Mouse (Mus musculus) lung, adult 2 months (tissue): ENCODE results near the gene Ralgapb.

Experiments
- CTCF ChIP-seq: fragments of 200-500 bp; IDR thresholded peaks from 2 replicates; pipeline ENCODE4 v1.5.1; 2011; ENCODE audit warnings: mild to moderate bottlenecking, low read length, control low read depth; ENCODE audit not compliant: insufficient read depth
- POLR2A ChIP-seq: fragments of 200-500 bp; IDR thresholded peaks from 2 replicates; pipeline ENCODE4 v1.6.1; 2011; ENCODE audit warnings: low read depth, mild to moderate bottlenecking, control low read depth, low read length, borderline replicate concordance; ENCODE audit errors: extremely low read depth

GRCm38 (mm10) chr2:158519071-158519470 is 109.4 kb downstream of the Ralgapb start:
- TF ChIP-seq CTCF (no peak), POLR2A (no peak)
